Mouse (Mus musculus) small intestine, adult 2 months (tissue): ENCODE results near the gene Sez6l. TPM values are rescaled to one million over a fixed set of nuclear protein-coding genes. Genes with fewer than 3 reads are reported as not detected.

Source experiments
- H3K27ac ChIP-seq: fragments of 200-500 bp; 2 replicates; pipeline ENCODE4 v1.5.1; 2012; ENCODE audit warnings: low read depth, low read length, control low read depth, inconsistent platforms; ENCODE audit not compliant: insufficient read depth
- H3K27me3 ChIP-seq: fragments of 200-500 bp; 2 replicates; pipeline ENCODE4 v1.6.1; 2012; ENCODE audit warnings: mild to moderate bottlenecking, moderate library complexity, low read length, inconsistent platforms; ENCODE audit not compliant: control insufficient read depth, insufficient read depth
- H3K36me3 ChIP-seq: fragments of 200-500 bp; 2 replicates; pipeline ENCODE4 v1.6.1; 2012; ENCODE audit warnings: mild to moderate bottlenecking, low read length, control low read depth, inconsistent platforms; ENCODE audit not compliant: control insufficient read depth, insufficient read depth
- H3K4me1 ChIP-seq: fragments of 200-500 bp; 2 replicates; pipeline ENCODE4 v1.6.1; 2012; ENCODE audit warnings: low read length, inconsistent platforms, mixed read lengths; ENCODE audit not compliant: control insufficient read depth, insufficient read depth, insufficient read length
- H3K4me3 ChIP-seq: fragments of 200-500 bp; 2 replicates; pipeline ENCODE4 v1.5.1; 2012; ENCODE audit warnings: low read depth, mild to moderate bottlenecking, control low read depth, inconsistent platforms, low read length, moderate library complexity
- CTCF ChIP-seq: fragments of 200-500 bp; IDR thresholded peaks from 2 replicates; pipeline ENCODE4 v1.5.1; 2012; ENCODE audit warnings: low read depth, mild to moderate bottlenecking, control low read depth, inconsistent platforms, low read length, moderate library complexity, mixed read lengths; ENCODE audit not compliant: insufficient replicate concordance, insufficient read length; ENCODE audit errors: extremely low read depth
- POLR2A ChIP-seq: fragments of 200-500 bp; IDR thresholded peaks from 2 replicates; pipeline ENCODE4 v1.6.1; 2012; ENCODE audit warnings: low read depth, mild to moderate bottlenecking, control low read depth, inconsistent platforms, low read length, moderate library complexity
- WGBS: fragments of 180-500 bp; shearing (Covaris S2); methylation state at CpG from one replicate; pipeline ENCODE4 v1.1.7; 2018; 5-methylcytosine and 5-hydroxymethylcytosine counted together
- polyA plus RNA-seq: library from polyadenylated mRNA; depleted of rRNA; stranded (reverse); fragments of >200 nt; gene quantifications from 2 replicates; pipeline ENCODE4 v1.2.3, GENCODE M21; 2012

The Sez6l gene
- polyA plus RNA-seq, 1 experiment, result 0.42 TPM

GRCm38 (mm10) chr5:112551975-112552728 is 24.8 kb downstream of the Sez6l start:
- H3K27me3 ChIP-seq, result no peaks in the 10 kb centered on the region
- no peak for TF ChIP-seq CTCF
- no peak for TF ChIP-seq POLR2A
- no peaks in the 10 kb centered on the region for H3K36me3 ChIP-seq
- 33% methylated on average over 17 of the region's 17 CpGs for WGBS
- no peak overlapping the region for H3K27ac ChIP-seq
- H3K4me3 ChIP-seq, result no peak overlapping the region
- H3K4me1 ChIP-seq, result no peaks in the 10 kb centered on the region

- H3K4me1 ChIP-seq, result no peaks in the 10 kb centered on the region
- H3K27ac ChIP-seq, result no peak overlapping the region
- no peaks in the 10 kb centered on the region for H3K36me3 ChIP-seq
- no peak for TF ChIP-seq POLR2A
- no peak for TF ChIP-seq CTCF
- 47% methylated on average over 12 of the region's 12 CpGs for WGBS
- H3K27me3 ChIP-seq, result no peaks in the 10 kb centered on the region
- H3K4me3 ChIP-seq, result no peak overlapping the region
Measured at GRCm38 (mm10) chr5:112548846-112549620, 28.0 kb downstream of the Sez6l start.

GRCm38 (mm10) chr5:112546771-112547170 is 30.2 kb downstream of the Sez6l start:
- TF ChIP-seq POLR2A, result no peak
- no peak for TF ChIP-seq CTCF
- no peaks in the 10 kb centered on the region for H3K4me1 ChIP-seq
- H3K4me3 ChIP-seq, result no peak overlapping the region
- H3K36me3 ChIP-seq, result no peaks in the 10 kb centered on the region
- 61% methylated on average over 6 of the region's 6 CpGs for WGBS
- no peak overlapping the region for H3K27ac ChIP-seq
- H3K27me3 ChIP-seq, result 0 out of 2 replicates have a peak, but pooled peaks cover 3% of the 10 kb centered on the region

GRCm38 (mm10) chr5:112538295-112538694 is 38.7 kb downstream of the Sez6l start:
- Histone ChIP-seq H3K27me3 (0 out of 2 replicates have a peak, but pooled peaks cover 3% of the 10 kb centered on the region), H3K4me1 (no peaks in the 10 kb centered on the region), H3K4me3 (no peak overlapping the region), H3K36me3 (no peaks in the 10 kb centered on the region), H3K27ac (no peak overlapping the region)
- TF ChIP-seq CTCF (no peak), POLR2A (no peak)
- 31% methylated on average over 3 of the region's 3 CpGs for WGBS

- no peak overlapping the region for H3K27ac ChIP-seq
- H3K27me3 ChIP-seq, result no peaks in the 10 kb centered on the region
- H3K4me1 ChIP-seq, result no peaks in the 10 kb centered on the region
- no peak overlapping the region for H3K4me3 ChIP-seq
- H3K36me3 ChIP-seq, result no peaks in the 10 kb centered on the region
- no peak for TF ChIP-seq POLR2A
- no peak for TF ChIP-seq CTCF
- 67% methylated on average over 12 of the region's 12 CpGs for WGBS
Measured at GRCm38 (mm10) chr5:112535868-112536267, 41.1 kb downstream of the Sez6l start.

GRCm38 (mm10) chr5:112534146-112534545 is 42.8 kb downstream of the Sez6l start:
- Histone ChIP-seq H3K27me3 (no peaks in the 10 kb centered on the region), H3K4me1 (no peaks in the 10 kb centered on the region), H3K36me3 (no peaks in the 10 kb centered on the region), H3K27ac (no peak overlapping the region), H3K4me3 (no peak overlapping the region)
- 64% methylated on average over 11 of the region's 11 CpGs for WGBS
- TF ChIP-seq POLR2A (no peak), CTCF (no peak)
